Mouse (Mus musculus) liver, embryonic 13.5 days (tissue): Measurements from ENCODE around the gene Ccdc180. TPM values are rescaled to one million over a fixed set of nuclear protein-coding genes. Genes with fewer than 3 reads are reported as not detected.

Experiments used
- ATAC-seq: fragments of 200-750 bp; cut with Nextera tagmentation; 2 replicates; pipeline ENCODE4 v1.8.0; 2017; ENCODE audit warnings: low read depth, mild to moderate bottlenecking, moderate number of reproducible peaks, moderate library complexity
- DNase-seq: peaks from one replicate; pipeline ENCODE4 v3.0.0; 2022
- H3K27ac ChIP-seq: fragments of 300-500 bp; sonication (generic); 2 replicates; pipeline ENCODE4 v1.5.1; 2015; ENCODE audit warnings: moderate library complexity, mild to moderate bottlenecking, inconsistent platforms
- H3K27me3 ChIP-seq: fragments of 300-500 bp; sonication (generic); 2 replicates; pipeline ENCODE4 v1.6.1; 2015; ENCODE audit warnings: mild to moderate bottlenecking, inconsistent platforms
- H3K36me3 ChIP-seq: fragments of 300-500 bp; sonication (generic); 2 replicates; pipeline ENCODE4 v1.6.1; 2015; ENCODE audit warnings: mild to moderate bottlenecking, inconsistent platforms
- H3K4me1 ChIP-seq: fragments of 300-500 bp; sonication (generic); replicated peaks from 2 replicates; pipeline ENCODE4 v1.6.1; 2015; ENCODE audit warnings: inconsistent platforms
- H3K4me2 ChIP-seq: fragments of 300-500 bp; sonication (generic); 2 replicates; pipeline ENCODE4 v1.6.1; 2015; ENCODE audit warnings: inconsistent platforms, mild to moderate bottlenecking, moderate library complexity
- H3K4me3 ChIP-seq: fragments of 300-500 bp; sonication (generic); replicated peaks from 2 replicates; pipeline ENCODE4 v1.5.1; 2015; ENCODE audit warnings: mild to moderate bottlenecking, inconsistent platforms
- H3K9ac ChIP-seq: fragments of 300-500 bp; sonication (generic); 2 replicates; pipeline ENCODE4 v1.6.1; 2015; ENCODE audit warnings: mild to moderate bottlenecking, inconsistent platforms
- H3K9me3 ChIP-seq: fragments of 300-500 bp; sonication (generic); replicated peaks from 2 replicates; pipeline ENCODE4 v1.6.1; 2016; ENCODE audit warnings: inconsistent platforms
- WGBS: fragments of 180-500 bp; shearing (Covaris S2); methylation state at CpG from one replicate; pipeline ENCODE4 v1.1.7; 2015; ENCODE audit not compliant: insufficient replicate concordance; 5-methylcytosine and 5-hydroxymethylcytosine counted together
- polyA plus RNA-seq: library from polyadenylated mRNA; unstranded; fragments of >200 nt; fragmentation: Nextera tagmentation; extraction: Ambion mirVana; gene quantifications from 2 replicates; pipeline ENCODE4 v1.2.1, GENCODE M21; 2015

The Ccdc180 gene
- polyA plus RNA-seq, 1 experiment from 2014 or later = 0.07 TPM

- ATAC-seq (no peak), DNase-seq (no peak)
- no peaks in the 10 kb centered on the region; the same call in 1 of the 2 replicates for H3K4me1 ChIP-seq
- no peak overlapping the region for H3K4me2 ChIP-seq
- H3K4me3 ChIP-seq = no peak overlapping the region
- no peak overlapping the region for H3K9ac ChIP-seq
- 60% methylated on average over 4 of the region's 4 CpGs for WGBS
- no peaks in the 10 kb centered on the region for H3K27me3 ChIP-seq
- no peaks in the 10 kb centered on the region for H3K9me3 ChIP-seq
- no peaks in the 10 kb centered on the region for H3K36me3 ChIP-seq
- H3K27ac ChIP-seq = no peak overlapping the region
Measured at GRCm38 (mm10) chr4:45955235-45955634, 65.1 kb downstream of the Ccdc180 start.

DNA sequence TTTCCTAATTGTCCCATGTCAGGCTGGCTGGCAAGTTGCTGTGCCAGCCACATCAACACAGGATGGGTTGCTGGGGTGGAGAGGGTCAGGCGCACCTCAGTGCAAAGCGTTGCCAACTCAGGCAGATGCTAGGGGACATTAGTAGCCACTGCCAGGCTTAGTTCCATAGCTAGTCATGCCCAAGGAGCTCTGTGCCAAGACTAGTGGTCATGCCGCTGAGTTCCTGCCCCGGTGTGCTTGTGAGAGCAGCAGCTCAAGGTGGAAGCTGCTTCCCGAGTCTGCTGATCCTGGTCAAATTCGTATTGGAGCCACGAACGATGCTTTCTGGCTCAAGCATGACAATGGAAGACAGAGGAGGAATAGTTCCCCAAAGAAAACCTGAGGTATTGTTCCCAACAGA lies 66.0 kb downstream of the Ccdc180 start:
- H3K9me3 ChIP-seq = no peaks in the 10 kb centered on the region
- H3K4me3 ChIP-seq = no peak overlapping the region
- no peaks in the 10 kb centered on the region for H3K27me3 ChIP-seq
- no peak overlapping the region for H3K9ac ChIP-seq
- ATAC-seq (no peak), DNase-seq (no peak)
- H3K36me3 ChIP-seq = no peaks in the 10 kb centered on the region
- no peaks in the 10 kb centered on the region; the same call in 1 of the 2 replicates for H3K4me1 ChIP-seq
- no peak overlapping the region for H3K27ac ChIP-seq
- no peak overlapping the region for H3K4me2 ChIP-seq
- WGBS = 76% methylated on average over 8 of the region's 8 CpGs

DNA sequence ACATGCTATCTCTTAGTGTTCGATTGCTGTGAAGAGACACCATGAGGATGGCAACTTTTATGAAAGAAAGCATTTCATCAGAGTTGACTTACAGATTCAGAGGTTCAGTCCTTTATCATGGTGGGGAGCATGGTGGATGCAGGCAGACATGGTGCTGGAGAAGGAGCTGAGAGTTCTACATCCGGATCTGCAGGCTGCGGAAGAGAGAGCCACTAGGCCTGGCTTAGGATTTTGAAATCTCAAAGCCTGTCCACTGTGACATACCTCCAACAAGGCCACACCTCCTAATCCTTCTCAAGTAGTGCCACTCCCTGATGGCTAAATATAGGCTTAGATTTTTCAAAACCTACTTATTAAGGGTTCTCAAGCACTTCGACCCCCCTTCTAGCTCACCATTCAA lies 66.6 kb downstream of the Ccdc180 start:
- no peak overlapping the region for H3K27ac ChIP-seq
- H3K9me3 ChIP-seq = no peaks in the 10 kb centered on the region
- no peak overlapping the region for H3K4me3 ChIP-seq
- ATAC-seq (no peak), DNase-seq (no peak)
- H3K4me2 ChIP-seq = no peak overlapping the region
- 81% methylated on average over 4 of the region's 4 CpGs for WGBS
- no peaks in the 10 kb centered on the region for H3K36me3 ChIP-seq
- H3K4me1 ChIP-seq = no peaks in the 10 kb centered on the region; the same call in 1 of the 2 replicates
- H3K9ac ChIP-seq = no peak overlapping the region
- no peaks in the 10 kb centered on the region for H3K27me3 ChIP-seq

DNA sequence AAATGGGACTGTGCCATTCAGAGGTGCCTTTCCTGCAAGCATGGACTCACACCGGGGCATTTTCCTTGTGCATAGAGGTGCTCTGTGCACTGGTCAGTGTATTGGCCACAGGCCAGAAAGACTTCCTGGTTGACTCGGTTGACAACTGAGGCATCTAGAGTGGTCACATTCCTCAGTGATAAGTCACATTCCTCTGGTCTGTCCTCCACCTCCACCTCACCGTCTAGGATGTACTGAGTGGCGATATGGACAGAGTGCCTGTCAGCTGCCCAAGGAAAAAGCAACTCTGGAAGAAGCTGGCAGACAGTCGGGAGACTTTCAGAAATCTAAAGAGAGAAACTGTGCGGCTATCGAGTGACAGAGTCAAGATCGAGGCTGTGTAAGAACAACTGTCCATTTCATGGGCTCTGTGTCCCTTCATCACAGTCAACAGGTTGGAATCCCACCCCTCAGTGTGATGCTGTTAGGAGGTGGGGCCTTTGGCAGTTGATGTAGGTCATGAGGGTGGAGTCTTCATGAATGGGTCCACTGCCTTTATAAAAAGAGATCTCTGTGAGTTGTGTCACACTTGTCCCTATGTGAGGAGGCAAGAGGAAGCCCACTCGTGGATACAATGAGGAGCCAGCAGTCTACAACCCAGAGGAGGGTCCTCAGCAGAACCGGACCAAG lies 74.8 kb downstream of the Ccdc180 start, which contains the start of gene Tdrd7:
TSS of gene Tdrd7 (plus strand) at position 564 of the 669 bp plus-strand sequence.
- WGBS = 56% methylated on average over 10 of the region's 10 CpGs
- H3K4me2 ChIP-seq = peak within 1 kb of the TSS; percentile 31
- ATAC-seq (peak; percentile 45; the same call in 1 of the 2 replicates), DNase-seq (no peak)
- peaks cover 4% of the 10 kb centered on the region; the same call in 1 of the 2 replicates for H3K27me3 ChIP-seq
- peak within 1 kb of the TSS; percentile 31 for H3K27ac ChIP-seq
- H3K4me1 ChIP-seq = peaks cover 40% of the 10 kb centered on the region
- H3K36me3 ChIP-seq = no peaks in the 10 kb centered on the region
- H3K4me3 ChIP-seq = no peak within 1 kb of the TSS
- no peak within 1 kb of the TSS for H3K9ac ChIP-seq
- no peaks in the 10 kb centered on the region for H3K9me3 ChIP-seq

DNA sequence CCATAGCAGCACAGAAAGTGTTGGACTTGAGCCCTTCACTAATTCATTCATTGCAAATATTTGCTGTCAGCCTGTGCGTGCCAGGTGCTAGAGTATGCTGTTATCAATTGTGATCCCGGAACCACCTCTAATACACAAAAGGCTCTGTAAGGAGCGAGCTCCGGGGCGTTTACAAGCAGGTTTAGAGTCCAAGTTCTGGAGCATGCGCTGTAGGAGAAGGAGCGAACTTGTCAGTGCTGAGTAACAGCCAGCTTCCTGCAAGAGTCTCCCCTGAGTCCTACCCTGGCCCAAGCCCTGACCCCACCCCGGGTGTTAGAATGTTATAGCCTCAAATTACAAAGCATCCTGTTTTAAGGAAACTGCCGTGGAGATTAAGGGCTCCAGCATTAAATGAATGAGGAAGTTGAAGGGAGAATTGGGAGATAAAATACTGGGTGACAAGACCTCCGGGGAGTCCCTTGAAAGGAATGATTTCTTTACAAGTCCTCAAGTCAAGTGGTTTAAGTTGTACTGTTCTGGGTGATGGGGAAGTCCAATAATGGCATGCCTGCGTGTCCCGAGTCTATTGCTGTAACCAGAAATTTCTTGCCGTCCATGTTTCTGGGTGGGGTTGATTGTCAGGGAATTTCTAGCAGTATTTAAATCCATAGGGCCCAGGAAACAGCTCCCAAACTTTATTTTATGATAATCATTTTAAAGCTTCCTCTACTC lies 75.8 kb downstream of the Ccdc180 start:
- DNase-seq (no peak), ATAC-seq (no peak)
- Histone ChIP-seq H3K9ac (no peak overlapping the region), H3K27me3 (peaks cover 9% of the 10 kb centered on the region), H3K9me3 (no peaks in the 10 kb centered on the region), H3K4me3 (no peak overlapping the region), H3K4me2 (peak overlapping the region; percentile 31), H3K36me3 (no peaks in the 10 kb centered on the region), H3K27ac (peak overlapping the region; percentile 31), H3K4me1 (peaks cover 45% of the 10 kb centered on the region)
- WGBS = 26% methylated on average over 13 of the region's 13 CpGs

- DNase-seq = no peak
- H3K9ac ChIP-seq = 0 out of 2 replicates have a peak overlapping the region, but pooled peaks have one; percentile 23
- peaks cover 45% of the 10 kb centered on the region for H3K4me1 ChIP-seq
- no peak overlapping the region for H3K4me3 ChIP-seq
- peak; percentile 45 for ATAC-seq
- peaks cover 11% of the 10 kb centered on the region for H3K27me3 ChIP-seq
- peak overlapping the region; percentile 55 for H3K27ac ChIP-seq
- 32% methylated on average over 6 of the region's 6 CpGs for WGBS
- H3K4me2 ChIP-seq = no peak overlapping the region
- no peaks in the 10 kb centered on the region for H3K36me3 ChIP-seq
- H3K9me3 ChIP-seq = no peaks in the 10 kb centered on the region
Measured at GRCm38 (mm10) chr4:45966716-45967115, 76.6 kb downstream of the Ccdc180 start.

GRCm38 (mm10) chr4:45967479-45968341 lies 77.6 kb downstream of the Ccdc180 start:
- 58% methylated on average over 9 of the region's 9 CpGs for WGBS
- H3K4me3 ChIP-seq = no peak overlapping the region
- H3K27me3 ChIP-seq = peaks cover 15% of the 10 kb centered on the region
- H3K27ac ChIP-seq = peak overlapping the region; percentile 68
- H3K9me3 ChIP-seq = no peaks in the 10 kb centered on the region
- ATAC-seq (no peak), DNase-seq (no peak)
- H3K36me3 ChIP-seq = no peaks in the 10 kb centered on the region
- no peak overlapping the region for H3K9ac ChIP-seq
- peaks cover 48% of the 10 kb centered on the region for H3K4me1 ChIP-seq
- no peak overlapping the region for H3K4me2 ChIP-seq

DNA sequence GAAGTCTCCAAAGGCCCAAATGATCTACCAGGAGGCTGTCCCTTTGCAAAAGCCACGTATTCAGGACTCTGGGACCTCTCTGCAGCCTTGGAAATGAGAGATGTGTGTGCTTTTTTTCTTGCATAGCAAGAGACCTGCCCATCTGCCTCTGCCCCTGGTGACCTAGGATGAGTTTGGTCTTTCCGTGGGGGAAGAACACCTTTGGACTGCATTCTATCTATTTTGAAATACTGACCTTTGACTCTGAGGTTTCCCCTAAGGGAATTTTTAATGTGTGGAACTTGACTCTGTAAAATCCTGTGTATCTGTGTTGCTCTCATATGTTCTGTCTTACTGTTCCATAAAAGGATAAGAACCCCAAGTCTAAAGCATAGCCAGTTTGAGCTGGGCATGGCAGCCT lies 78.9 kb downstream of the Ccdc180 start:
- ATAC-seq (no peak), DNase-seq (no peak)
- Histone ChIP-seq H3K27me3 (peaks cover 28% of the 10 kb centered on the region), H3K9me3 (no peaks in the 10 kb centered on the region), H3K4me1 (peaks cover 55% of the 10 kb centered on the region), H3K27ac (no peak overlapping the region), H3K4me3 (no peak overlapping the region), H3K4me2 (no peak overlapping the region), H3K36me3 (no peaks in the 10 kb centered on the region), H3K9ac (no peak overlapping the region)
- WGBS = 39% methylated on average over 2 of the region's 2 CpGs

DNA sequence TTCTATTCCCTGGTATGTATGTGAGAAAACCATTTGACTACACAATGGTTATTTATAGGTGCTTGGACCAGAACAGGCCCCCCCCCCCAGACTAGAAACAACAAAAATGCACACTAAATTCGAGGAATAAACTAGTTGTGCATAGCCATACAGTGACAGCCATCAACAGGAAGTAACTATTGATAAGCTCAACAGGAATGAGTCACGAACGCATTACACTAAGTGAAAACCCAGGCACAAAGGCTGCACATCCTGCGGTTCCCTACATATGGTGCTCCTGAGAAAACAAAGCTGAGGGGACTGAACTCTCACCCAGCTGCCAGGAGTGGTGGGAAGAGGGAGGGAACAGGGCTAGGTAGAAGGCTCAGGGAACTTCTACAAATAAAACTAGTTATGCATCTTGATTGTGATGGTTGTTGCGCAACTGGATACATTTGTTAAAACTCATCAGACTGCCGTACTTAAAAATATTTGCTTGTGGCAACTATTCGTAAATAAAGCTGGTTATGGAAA lies 80.0 kb downstream of the Ccdc180 start:
- H3K4me3 ChIP-seq = no peak overlapping the region

DNA sequence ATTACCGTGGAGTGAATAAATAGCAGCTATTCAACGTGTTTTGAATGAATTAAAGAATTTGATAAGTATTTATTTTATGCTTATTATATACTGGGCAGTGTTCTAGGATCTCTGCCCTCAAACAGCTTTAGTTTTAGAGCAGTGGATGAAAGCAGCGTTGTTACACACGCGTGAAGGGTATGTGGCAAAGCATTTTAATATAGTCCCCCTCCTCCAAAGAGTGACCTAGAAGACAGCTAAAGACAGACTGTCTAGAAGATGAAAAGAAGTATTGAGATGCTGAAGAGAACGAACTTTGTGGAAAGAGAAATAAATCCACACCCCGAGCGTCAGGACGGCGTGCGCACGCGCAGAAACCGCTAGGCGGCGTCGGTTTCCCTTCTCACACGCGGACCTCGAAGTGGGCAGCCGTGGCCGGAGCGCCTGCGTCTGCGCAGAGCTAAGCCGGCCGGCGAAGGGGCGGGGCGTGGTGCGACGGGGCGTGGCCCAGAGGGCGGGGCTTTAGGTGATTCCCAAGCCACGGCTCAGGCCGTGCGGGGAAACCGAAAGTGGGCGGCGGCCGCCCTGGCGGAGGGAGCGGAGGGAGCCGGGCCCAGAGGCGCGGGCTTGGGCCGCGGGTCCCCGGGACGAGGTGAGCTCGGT lies 81.8 kb downstream of the Ccdc180 start:
- H3K4me2 ChIP-seq = peak overlapping the region; percentile 99
- H3K9ac ChIP-seq = peak overlapping the region; percentile 87
- no peaks in the 10 kb centered on the region for H3K9me3 ChIP-seq
- peaks cover 40% of the 10 kb centered on the region for H3K4me1 ChIP-seq
- peaks cover 42% of the 10 kb centered on the region for H3K27me3 ChIP-seq
- 3% methylated on average over 51 of the region's 51 CpGs for WGBS
- DNase-seq (peak; percentile 95), ATAC-seq (peak; percentile 96)
- peak overlapping the region; percentile 93 for H3K4me3 ChIP-seq
- H3K36me3 ChIP-seq = no peaks in the 10 kb centered on the region
- no peak overlapping the region for H3K27ac ChIP-seq

More for the DNA sequence above, 80.0 kb downstream of the Ccdc180 start:
- Histone ChIP-seq H3K9me3 (no peaks in the 10 kb centered on the region), H3K27ac (no peak overlapping the region), H3K4me1 (peaks cover 55% of the 10 kb centered on the region), H3K27me3 (peaks cover 36% of the 10 kb centered on the region), H3K4me2 (no peak overlapping the region), H3K9ac (no peak overlapping the region), H3K36me3 (no peaks in the 10 kb centered on the region)
- ATAC-seq = no peak
- DNase-seq = no peak
- 39% methylated on average over 7 of the region's 7 CpGs for WGBS
